Mouse (Mus musculus) monocyte, adult 5-6 weeks (primary cell): ENCODE data around the gene Trim69. TPM values are rescaled to one million over a fixed set of nuclear protein-coding genes. Genes with fewer than 3 reads are reported as not detected.
"Not testable (repeated sequence)": the region's sequence is repeated elsewhere in the genome, so short reads cannot be mapped to it uniquely, and the experiment has no call there.

ENCODE experiments used
- ATAC-seq: fragments of 153-309, 156-312 bp; replicated peaks from 2 replicates; pipeline ENCODE4 v1.8.0; 2017; ENCODE audit warnings: mild to moderate bottlenecking; ENCODE audit not compliant: low TSS enrichment, insufficient number of reproducible peaks, severe bottlenecking, poor library complexity, low FRiP score
- total RNA-seq: library from RNA; stranded (forward); fragments of 200-1000, 200-491, 200-594 nt; gene quantifications from 3 replicates; pipeline ENCODE4 v1.2.3, GENCODE M21; 2017

Gene Trim69
- total RNA-seq, 1 experiment from 2014 or later = not detected

DNA sequence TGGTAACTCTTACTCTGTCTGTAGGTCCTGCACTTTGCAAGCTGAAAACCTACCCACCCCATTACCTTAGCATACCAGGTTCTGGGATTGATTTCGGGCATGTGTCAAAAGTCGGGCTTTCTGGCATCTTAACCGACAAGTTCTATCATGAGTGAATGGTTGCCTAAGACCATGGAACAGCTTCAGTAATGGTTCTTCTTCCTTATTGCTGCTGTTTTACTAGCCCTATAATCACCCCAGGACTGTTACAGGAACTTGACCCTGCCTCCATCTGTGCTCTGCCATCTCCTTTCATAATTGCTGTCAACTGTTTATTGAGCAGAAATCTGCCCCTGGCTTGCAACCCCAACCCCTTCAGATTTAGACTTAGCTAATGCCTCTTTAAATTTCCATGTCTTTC is 26.3 kb downstream of the Trim69 start:
- no peak for ATAC-seq

DNA sequence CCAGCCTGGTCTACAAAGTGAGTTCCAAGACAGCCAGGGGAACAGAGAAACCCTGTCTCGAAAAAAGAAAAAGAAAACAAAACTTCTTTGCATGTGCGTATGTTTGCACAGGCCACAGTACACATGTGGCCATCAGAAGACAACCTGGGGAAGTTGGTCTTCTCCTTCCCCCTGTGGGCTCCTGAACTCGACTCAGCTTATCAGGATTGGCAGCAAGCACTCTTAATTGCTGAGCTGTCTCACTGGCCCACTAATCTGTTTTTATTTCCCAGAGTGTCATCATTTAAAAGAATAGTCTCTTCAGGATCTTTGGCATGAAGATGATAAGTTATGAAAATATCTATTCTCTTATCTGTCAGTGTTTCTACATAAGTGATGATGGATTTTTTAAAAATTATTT is 31.3 kb downstream of the Trim69 start:
- ATAC-seq = no peak

GRCm38 (mm10) chr2:122194509-122194929 is 34.0 kb downstream of the Trim69 start:
- 0 out of 2 replicates have a peak, but pooled peaks have one; percentile 47 for ATAC-seq

- no peak for ATAC-seq
Measured at GRCm38 (mm10) chr2:122201501-122201900, 41.0 kb downstream of the Trim69 start.

GRCm38 (mm10) chr2:122206440-122207107 is 46.1 kb downstream of the Trim69 start:
- ATAC-seq = 0 out of 2 replicates have a peak, but pooled peaks have one; percentile 22

GRCm38 (mm10) chr2:122210534-122211228 is 50.2 kb downstream of the Trim69 start:
- ATAC-seq = no peak

GRCm38 (mm10) chr2:122217075-122217474 is 56.6 kb downstream of the Trim69 start:
- not testable (repeated sequence) for ATAC-seq

GRCm38 (mm10) chr2:122218234-122218633 is 57.7 kb downstream of the Trim69 start:
- no peak for ATAC-seq

- no peak for ATAC-seq
Measured at GRCm38 (mm10) chr2:122221378-122221777, 60.9 kb downstream of the Trim69 start.

DNA sequence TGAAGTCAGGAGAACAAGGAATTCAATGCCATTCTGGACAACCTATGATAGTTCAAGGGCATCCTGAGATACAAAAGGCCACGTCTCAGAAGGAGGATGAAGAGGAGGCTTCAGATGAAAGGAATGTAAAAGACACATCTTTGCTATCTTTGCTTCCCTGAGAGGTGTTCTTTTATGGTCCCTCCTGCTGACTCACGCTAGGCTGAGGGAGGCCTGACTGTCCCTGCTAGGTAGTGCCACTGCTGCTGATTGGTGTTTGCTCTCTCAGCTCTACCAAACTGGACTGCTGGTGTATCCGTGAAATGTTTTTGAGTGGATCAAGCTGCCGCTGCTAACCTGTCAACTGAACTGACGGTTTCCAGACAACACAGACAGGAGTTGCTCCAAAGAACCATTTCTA is 61.3 kb downstream of the Trim69 start:
- ATAC-seq = no peak

GRCm38 (mm10) chr2:122222272-122222671 is 61.8 kb downstream of the Trim69 start:
- ATAC-seq = no peak

- no peak for ATAC-seq
Measured at GRCm38 (mm10) chr2:122223654-122224053, 63.2 kb downstream of the Trim69 start.

Other genes with a start within 250 kb of the Trim69 start
- 54.6 to 90.1 TPM (median 59.7 TPM) in 3 replicates for gene Ctdspl2, start 204.7 kb upstream of the Trim69 start, total RNA-seq
- gene Mageb3, start 204.6 kb upstream of the Trim69 start, total RNA-seq = 0.75 TPM in 1 of 3 replicates, not detected in the others
- 29.4 to 41.8 TPM (median 34.8 TPM) in 3 replicates for gene Eif3j1, start 132.2 kb upstream of the Trim69 start, total RNA-seq
- gene Spg11, start 42.3 kb upstream of the Trim69 start, total RNA-seq = 20.2 to 28.8 TPM (median 21.4 TPM) in 3 replicates
- 4,524 to 5,565 TPM (median 5,404 TPM) in 3 replicates for gene B2m, start 13.0 kb upstream of the Trim69 start, total RNA-seq
- not detected in 3 replicates for gene Patl2, start 25.5 kb downstream of the Trim69 start, total RNA-seq
- gene Terb2, start 25.6 kb downstream of the Trim69 start, total RNA-seq = 1.0 TPM in 1 of 3 replicates, not detected in the others
- gene Sord, start 74.0 kb downstream of the Trim69 start, total RNA-seq = 16.8 to 33.8 TPM (median 23.5 TPM) in 3 replicates
- not detected in 3 replicates for gene Duox2, start 137.7 kb downstream of the Trim69 start, total RNA-seq
- not detected in 3 replicates for gene Duoxa2, start 138.2 kb downstream of the Trim69 start, total RNA-seq
- not detected in 3 replicates for gene Duoxa1, start 153.0 kb downstream of the Trim69 start, total RNA-seq
- gene Duox1, start 155.0 kb downstream of the Trim69 start, total RNA-seq = not detected in 3 replicates
- gene Shf, start 208.5 kb downstream of the Trim69 start, total RNA-seq = 0.78 to 3.5 TPM (median 1.3 TPM) in 3 replicates